In genomic region chr3:95054481-95055260, GRCm38 (mm10) we compare ENCODE assay signal across 1 mouse cellular context.
TF ChIP-seq lines count a peak whose summit lies in the region.

No protein-coding gene starts in this region.

TF ChIP-seq in MEL, 35 proteins besides CTCF, POLR2A, EP300 and RAD21:
- TF ChIP-seq TAL1 (IDR thresholded peaks at IDR 0.05; ENCODE audit: low read length) (peak; percentile 93), ZNF384 (IDR thresholded peaks at IDR 0.05; ENCODE audit: low read depth, low read length) (no peak), UBTF (IDR thresholded peaks at IDR 0.05; ENCODE audit: borderline replicate concordance, insufficient read depth, low read depth, low read length) (no peak), POLR2AphosphoS2 (IDR thresholded peaks at IDR 0.05; ENCODE audit: low read length) (no peak)
